In genomic region chr12:54213871-54214270, GRCm38 (mm10) we compare ENCODE assay signal across 28 mouse cellular contexts. TPM values are rescaled to one million over a fixed set of nuclear protein-coding genes. Genes with fewer than 3 reads are reported as not detected.
DNase-seq lines count a peak whose midpoint lies in the region; ATAC-seq and TF ChIP-seq lines count a peak whose summit lies in the region.
"Had no signal": no experiment of that assay in that cellular context is flagged by ENCODE, and none has a peak within 500 bp of the region (broad histone marks: within the 10 kb centered on the region; RNA-seq: fewer than 3 reads in every experiment).

No protein-coding gene starts in this region.

- H3K9me3 ChIP-seq in limb, embryonic 12.5 days, result no peaks in the 10 kb centered on the region
- no peaks in the 10 kb centered on the region for H3K9me3 ChIP-seq in limb, embryonic 10.5 days (replicated peaks)
- no peaks in the 10 kb centered on the region for H3K9me3 ChIP-seq in MEL (replicated peaks; ENCODE audit: insufficient read depth, low read length)
- no peaks in the 10 kb centered on the region for H3K9me3 ChIP-seq in intestine, postnatal 0 days (ENCODE audit: control insufficient read depth)
- H3K9me3 ChIP-seq: embryonic facial prominence, embryonic 10.5 days; embryonic facial prominence, embryonic 13.5 days; forebrain, embryonic 13.5 days; heart, embryonic 12.5 days; heart, embryonic 15.5 days had no signal

- no peak for ATAC-seq in limb, embryonic 12.5 days (ENCODE audit: insufficient number of reproducible peaks, insufficient read depth, low FRiP score, low TSS enrichment, low read depth)
- ATAC-seq in intestine, postnatal 0 days, result peak; percentile 77
- ATAC-seq: CD4-positive, CD25-positive, alpha-beta regulatory T cell, adult 4 months; forebrain, embryonic 13.5 days; forebrain, embryonic 16.5 days; hindbrain, postnatal 0 days; inflammation-experienced regulatory T-cells, adult 6 months had no signal

- 70% methylated on average over 4 of the region's 4 CpGs for WGBS in limb, embryonic 12.5 days
- WGBS in limb, embryonic 10.5 days, result 81% methylated on average over 4 of the region's 4 CpGs
- WGBS in intestine, postnatal 0 days, result 35% methylated on average over 4 of the region's 4 CpGs
- 87% methylated on average over 4 of the region's 4 CpGs for WGBS in cerebellum, adult 2 months

- TF ChIP-seq EP300 in MEL (IDR thresholded peaks at IDR 0.05; ENCODE audit: low read depth in 1 of 2, low read length in 2 of 2), result no peak

- H3K9ac ChIP-seq in limb, embryonic 12.5 days (replicated peaks), result no peak overlapping the region
- no peak overlapping the region for H3K9ac ChIP-seq in MEL (ENCODE audit: control insufficient read depth, low read depth, low read length, poor library complexity, severe bottlenecking)
- no peak overlapping the region for H3K9ac ChIP-seq in intestine, postnatal 0 days (ENCODE audit: low read depth, low read length)
- H3K9ac ChIP-seq: embryonic facial prominence, embryonic 13.5 days; forebrain, embryonic 13.5 days; heart, embryonic 12.5 days; heart, embryonic 15.5 days; hindbrain, embryonic 14.5 days had no signal

- no peak for DNase-seq in limb, embryonic 10.5 days (ENCODE audit: low spot score)
- no peak for DNase-seq in MEL (ENCODE audit: low read depth, low spot score)
- DNase-seq in thymus, postnatal 0 days (ENCODE audit: low spot score), result no peak
- no peak for DNase-seq in thymus, postnatal 14 days
- no peak for DNase-seq in cerebellum, adult 2 months
- DNase-seq: cerebellum, adult 11 months; cerebellum, adult 8-10 months; cerebellum, postnatal 10 days; cerebellum, postnatal 36 days; embryo, embryonic 11 days; gastrocnemius, postnatal 14 days; heart, adult 18-20 months; heart, postnatal 14 days; heart, postnatal 4 days had no signal

- no peaks in the 10 kb centered on the region for H3K36me3 ChIP-seq in limb, embryonic 12.5 days
- no peaks in the 10 kb centered on the region for H3K36me3 ChIP-seq in limb, embryonic 10.5 days
- no peaks in the 10 kb centered on the region for H3K36me3 ChIP-seq in MEL (ENCODE audit: control insufficient read depth in 1 of 2, insufficient read depth in 2 of 2, low read length in 2 of 2)
- no peaks in the 10 kb centered on the region for H3K36me3 ChIP-seq in intestine, postnatal 0 days (ENCODE audit: control insufficient read depth, insufficient read depth)
- H3K36me3 ChIP-seq: embryonic facial prominence, embryonic 10.5 days; embryonic facial prominence, embryonic 13.5 days; G1E; heart, embryonic 12.5 days; heart, embryonic 15.5 days had no signal

- H3K4me3 ChIP-seq in limb, embryonic 12.5 days (replicated peaks), result no peak overlapping the region
- H3K4me3 ChIP-seq in limb, embryonic 10.5 days, result no peak overlapping the region
- H3K4me3 ChIP-seq in MEL (ENCODE audit: control insufficient read depth in 1 of 2, insufficient read depth in 1 of 2, low read depth in 2 of 2, low read length in 2 of 2), result no peak overlapping the region
- H3K4me3 ChIP-seq in intestine, postnatal 0 days (ENCODE audit: low read depth, low read length), result no peak overlapping the region
- no peak overlapping the region for H3K4me3 ChIP-seq in cerebellum, adult 2 months (replicated peaks; ENCODE audit: insufficient read depth, low read depth, low read length)
- H3K4me3 ChIP-seq: embryonic facial prominence, embryonic 10.5 days; embryonic facial prominence, embryonic 13.5 days; erythroblast, embryonic 14.5 days; forebrain, embryonic 13.5 days; heart, embryonic 12.5 days; heart, embryonic 15.5 days had no signal

- H3K27me3 ChIP-seq in limb, embryonic 12.5 days, result 0 out of 2 replicates have a peak, but pooled peaks cover 5% of the 10 kb centered on the region
- no peaks in the 10 kb centered on the region for H3K27me3 ChIP-seq in limb, embryonic 10.5 days (ENCODE audit: low read depth, poor library complexity, severe bottlenecking)
- H3K27me3 ChIP-seq in MEL (ENCODE audit: control insufficient read depth in 1 of 2, insufficient read depth in 2 of 2, low read length in 2 of 2), result no peaks in the 10 kb centered on the region
- H3K27me3 ChIP-seq in intestine, postnatal 0 days (replicated peaks; ENCODE audit: control insufficient read depth, insufficient read depth, low read length), result no peaks in the 10 kb centered on the region
- H3K27me3 ChIP-seq in cerebellum, adult 2 months (ENCODE audit: control insufficient read depth, insufficient read depth, low read length), result no peaks in the 10 kb centered on the region
- H3K27me3 ChIP-seq: embryonic facial prominence, embryonic 13.5 days; forebrain, embryonic 13.5 days; heart, embryonic 12.5 days; heart, embryonic 15.5 days had no signal

- peak overlapping the region; percentile 19; the same call in 1 of the 2 replicates for H3K4me2 ChIP-seq in limb, embryonic 12.5 days
- peak overlapping the region; percentile 51 for H3K4me2 ChIP-seq in intestine, postnatal 0 days (replicated peaks; ENCODE audit: low read depth)
- H3K4me2 ChIP-seq: embryonic facial prominence, embryonic 13.5 days; forebrain, embryonic 13.5 days; heart, embryonic 12.5 days; heart, embryonic 15.5 days; hindbrain, embryonic 14.5 days had no signal

- no peak for TF ChIP-seq POLR2A in MEL (IDR thresholded peaks at IDR 0.05; ENCODE audit: control insufficient read depth in 1 of 2, insufficient read depth in 1 of 2, low read depth in 1 of 2, low read length in 2 of 2, poor library complexity in 1 of 2)
- TF ChIP-seq POLR2A in cerebellum, adult 2 months (IDR thresholded peaks at IDR 0.05; ENCODE audit: borderline replicate concordance, insufficient read depth, low read length), result no peak

- no peak for TF ChIP-seq RAD21 in MEL (IDR thresholded peaks at IDR 0.05; ENCODE audit: low read depth, low read length)

- peaks cover 3% of the 10 kb centered on the region; the same call in 1 of the 2 replicates for H3K4me1 ChIP-seq in limb, embryonic 12.5 days (replicated peaks)
- peaks cover 23% of the 10 kb centered on the region for H3K4me1 ChIP-seq in limb, embryonic 10.5 days
- H3K4me1 ChIP-seq in MEL (ENCODE audit: control insufficient read depth in 1 of 2, insufficient read depth in 2 of 2, low read length in 2 of 2), result peaks cover 6 to 8% of the 10 kb centered on the region in 2 experiments; a peak in 2 of 4 replicates
- 0 out of 2 replicates have a peak, but pooled peaks cover 3% of the 10 kb centered on the region for H3K4me1 ChIP-seq in intestine, postnatal 0 days (replicated peaks; ENCODE audit: control insufficient read depth, insufficient read depth, low read length)
- no peaks in the 10 kb centered on the region for H3K4me1 ChIP-seq in cerebellum, adult 2 months (ENCODE audit: control insufficient read depth, insufficient read depth, low read length)
- H3K4me1 ChIP-seq: embryonic facial prominence, embryonic 13.5 days; forebrain, embryonic 13.5 days; heart, embryonic 15.5 days had no signal

- no peaks in the 10 kb centered on the region for H3K79me2 ChIP-seq in MEL (ENCODE audit: control insufficient read depth, insufficient read depth, low read length, poor library complexity)

- no peak overlapping the region for H3K27ac ChIP-seq in limb, embryonic 12.5 days
- no peak overlapping the region for H3K27ac ChIP-seq in limb, embryonic 10.5 days
- no peak overlapping the region for H3K27ac ChIP-seq in MEL (ENCODE audit: control insufficient read depth, low read depth, low read length)
- peak overlapping the region; percentile 73 for H3K27ac ChIP-seq in intestine, postnatal 0 days (ENCODE audit: low read depth, low read length)
- H3K27ac ChIP-seq in cerebellum, adult 2 months (ENCODE audit: insufficient read depth, low read length), result no peak overlapping the region
- H3K27ac ChIP-seq: embryonic facial prominence, embryonic 10.5 days; embryonic facial prominence, embryonic 13.5 days; forebrain, embryonic 13.5 days; heart, embryonic 15.5 days; hindbrain, embryonic 14.5 days; hindbrain, postnatal 0 days had no signal

- TF ChIP-seq CTCF in MEL (IDR thresholded peaks at IDR 0.05 in 2 of 3, conservative IDR thresholded peaks at IDR 0.05 in 1 of 3; ENCODE audit: control insufficient read depth in 1 of 3, insufficient read depth in 1 of 3, low read depth in 2 of 3, low read length in 3 of 3, poor library complexity in 1 of 3, severe bottlenecking in 1 of 3), result no peak
- no peak for TF ChIP-seq CTCF in intestine, postnatal 0 days (IDR thresholded peaks at IDR 0.05; ENCODE audit: low read depth)
- no peak for TF ChIP-seq CTCF in cerebellum, adult 2 months (IDR thresholded peaks at IDR 0.05; ENCODE audit: borderline replicate concordance, insufficient read depth, low read depth, low read length)

TF ChIP-seq in MEL, 35 proteins besides CTCF, POLR2A, EP300 and RAD21:
- TF ChIP-seq ETS1 (IDR thresholded peaks at IDR 0.05; ENCODE audit: low read depth, low read length), result no peak
- TF ChIP-seq MAFK (IDR thresholded peaks at IDR 0.05; ENCODE audit: borderline replicate concordance, low read depth, low read length), result peak; percentile 88

RNA-seq across cellular contexts. Expression of gene Egln3, which starts 10.2 kb away (rescaled TPM):
- polyA plus RNA-seq in limb, embryonic 12.5 days (2016; fragmentation: Nextera tagmentation; extraction: Ambion mirVana), result 3.0 and 3.4 TPM in 2 replicates
- polyA plus RNA-seq in limb, embryonic 10.5 days (2016; fragmentation: Nextera tagmentation; extraction: Ambion mirVana), result 2.8 and 2.9 TPM in 2 replicates
- total RNA-seq in MEL (2012; rRNA removed), result 3.2 and 13.9 TPM in 2 replicates
- polyA plus RNA-seq in MEL (2012; ENCODE audit: insufficient read depth in 1 of 2, insufficient read length in 2 of 2, low read depth in 1 of 2, low replicate concordance in 2 of 2, missing spikeins in 1 of 2), result 10 to 100 TPM in 1 of 2 experiments, not detected in 1; 30.1 TPM
- polyA plus RNA-seq in intestine, postnatal 0 days (2015; fragmentation: Nextera tagmentation; extraction: Ambion mirVana), result 39.2 and 41.9 TPM in 2 replicates
- 17.8 and 18.4 TPM in 2 replicates for polyA plus RNA-seq in thymus, postnatal 0 days (2015; fragmentation: Nextera tagmentation; extraction: Ambion mirVana)
- polyA plus RNA-seq in cerebellum, adult 2 months (2012; rRNA removed), result 5.5 and 6.5 TPM in 2 replicates
- polyA plus RNA-seq: erythroblast, embryonic 14.5 days; G1E had no signal
